Comparison of ENCODE assay signal across 11 mouse cellular contexts in genomic region chr5:149079758-149080150, GRCm38 (mm10).
DNase-seq lines count a peak whose midpoint lies in the region; ATAC-seq lines count a peak whose summit lies in the region.
"Had no signal": no experiment of that assay in that cellular context is flagged by ENCODE, and none has a peak within 500 bp of the region (broad histone marks: within the 10 kb centered on the region; RNA-seq: fewer than 3 reads in every experiment).

No protein-coding gene starts in this region.

- H3K4me1 ChIP-seq in liver, embryonic 11.5 days (replicated peaks; ENCODE audit: control insufficient read depth, insufficient read depth, low read length), result 0 out of 2 replicates have a peak, but pooled peaks cover 4% of the 10 kb centered on the region
- H3K4me1 ChIP-seq in embryonic facial prominence, embryonic 13.5 days, result peaks cover 12% of the 10 kb centered on the region
- H3K4me1 ChIP-seq: hindbrain, embryonic 15.5 days; neural tube, embryonic 13.5 days had no signal

- no peaks in the 10 kb centered on the region for H3K27me3 ChIP-seq in liver, embryonic 11.5 days (replicated peaks; ENCODE audit: control insufficient read depth, insufficient read depth, low read length)
- H3K27me3 ChIP-seq in embryonic facial prominence, embryonic 13.5 days, result no peaks in the 10 kb centered on the region
- H3K27me3 ChIP-seq: hindbrain, embryonic 15.5 days; neural tube, embryonic 13.5 days had no signal

- H3K36me3 ChIP-seq in liver, embryonic 11.5 days (ENCODE audit: control insufficient read depth, insufficient read depth, low read length), result no peaks in the 10 kb centered on the region
- H3K36me3 ChIP-seq in embryonic facial prominence, embryonic 13.5 days, result no peaks in the 10 kb centered on the region
- H3K36me3 ChIP-seq: hindbrain, embryonic 15.5 days; neural tube, embryonic 13.5 days had no signal

- H3K9ac ChIP-seq in liver, embryonic 11.5 days (ENCODE audit: low read depth, low read length), result no peak overlapping the region
- no peak overlapping the region for H3K9ac ChIP-seq in embryonic facial prominence, embryonic 13.5 days
- H3K9ac ChIP-seq: hindbrain, embryonic 15.5 days; neural tube, embryonic 13.5 days had no signal

- H3K27ac ChIP-seq in liver, embryonic 11.5 days (ENCODE audit: low read depth, low read length), result no peak overlapping the region
- no peak overlapping the region for H3K27ac ChIP-seq in embryonic facial prominence, embryonic 13.5 days
- H3K27ac ChIP-seq: hindbrain, embryonic 15.5 days; neural tube, embryonic 13.5 days had no signal

- H3K9me3 ChIP-seq in liver, embryonic 11.5 days (ENCODE audit: control insufficient read depth, low read length), result no peaks in the 10 kb centered on the region
- no peaks in the 10 kb centered on the region for H3K9me3 ChIP-seq in embryonic facial prominence, embryonic 13.5 days
- H3K9me3 ChIP-seq: hindbrain, embryonic 15.5 days; neural tube, embryonic 13.5 days had no signal

- WGBS in liver, embryonic 11.5 days, result 24% methylated on average over 7 of the region's 7 CpGs
- WGBS in embryonic facial prominence, embryonic 13.5 days, result 37% methylated on average over 7 of the region's 7 CpGs

- DNase-seq in CD4-positive, CD25-positive, alpha-beta regulatory T cell, adult 2 months (ENCODE audit: low read depth, low spot score), result peak; percentile 17
- DNase-seq in liver, embryonic 11.5 days (ENCODE audit: low spot score), result no peak
- no peak for DNase-seq in liver
- no peak for DNase-seq in urinary bladder, postnatal 4 days (ENCODE audit: low spot score in 2 of 2)
- no peak for DNase-seq in adipocyte (ENCODE audit: low spot score)
- DNase-seq: cerebellum, postnatal 14 days had no signal

- H3K4me3 ChIP-seq in liver, embryonic 11.5 days (ENCODE audit: low read depth, low read length), result no peak overlapping the region
- H3K4me3 ChIP-seq in embryonic facial prominence, embryonic 13.5 days, result no peak overlapping the region
- H3K4me3 ChIP-seq: hindbrain, embryonic 15.5 days; neural tube, embryonic 13.5 days had no signal

- ATAC-seq in CD4-positive, CD25-positive, alpha-beta regulatory T cell, adult 4 months, result no peak
- no peak for ATAC-seq in liver, embryonic 11.5 days (replicated peaks; ENCODE audit: low FRiP score)
- ATAC-seq in embryonic facial prominence, embryonic 13.5 days (ENCODE audit: insufficient number of reproducible peaks, insufficient read depth, low FRiP score, low TSS enrichment, low read depth), result no peak
- ATAC-seq in megakaryocyte-erythroid progenitor cell, adult 5-6 weeks (replicated peaks; ENCODE audit: low FRiP score, low TSS enrichment, poor library complexity, severe bottlenecking), result peak; percentile 60; the same call in 1 of the 2 replicates

- H3K4me2 ChIP-seq in liver, embryonic 11.5 days, result peak overlapping the region; percentile 16
- H3K4me2 ChIP-seq in embryonic facial prominence, embryonic 13.5 days, result peak overlapping the region; percentile 22; the same call in 1 of the 2 replicates
- H3K4me2 ChIP-seq: hindbrain, embryonic 15.5 days had no signal
